In the genomic region with DNA sequence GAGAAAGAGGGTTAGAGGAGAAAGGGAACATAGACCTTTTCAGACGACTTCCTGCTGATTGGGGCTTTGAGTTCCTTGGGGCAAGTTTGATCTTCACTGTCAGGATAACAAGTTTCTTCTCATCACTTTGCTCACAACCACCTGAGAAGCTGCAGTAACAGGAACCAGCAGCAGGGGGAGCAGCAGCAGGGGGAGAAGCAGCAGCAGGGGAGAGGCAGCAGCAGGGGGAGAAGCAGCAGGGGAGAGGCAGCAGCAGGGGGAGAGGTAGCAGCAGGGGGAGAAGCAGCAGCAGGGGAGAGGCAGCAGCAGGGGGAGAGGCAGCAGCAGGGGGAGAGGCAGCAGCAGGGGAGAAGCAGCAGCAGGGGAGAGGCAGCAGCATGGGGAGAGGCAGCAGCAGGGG, we compare ENCODE assay signal across 9 mouse cellular contexts. TPM values are rescaled to one million over a fixed set of nuclear protein-coding genes. Genes with fewer than 3 reads are reported as not detected.
DNase-seq lines count a peak whose midpoint lies in the region.
"Had no signal": no experiment of that assay in that cellular context is flagged by ENCODE, and none has a peak within 500 bp of the region (broad histone marks: within the 10 kb centered on the region; RNA-seq: fewer than 3 reads in every experiment).

No protein-coding gene starts in this region.

- peak; percentile 46 for DNase-seq in embryo, embryonic 10.5 days (ENCODE audit: low spot score)
- DNase-seq in embryo, embryonic 10 days (ENCODE audit: low spot score): no peak
- peak; percentile 45 to 52 for DNase-seq in layer of hippocampus, postnatal 10 days (ENCODE audit: low spot score in 2 of 2)
- no peak for DNase-seq in layer of hippocampus, postnatal 36 days
- peak; percentile 54 for DNase-seq in R1 (ENCODE audit: low read depth, low spot score)
- DNase-seq in induced T-regulatory cell, adult 2 months (ENCODE audit: low read depth): peak; percentile 64
- peak; percentile 53 for DNase-seq in ovary, postnatal 14 days (ENCODE audit: low spot score)
- DNase-seq in yolk sac, embryonic 10.5 days (ENCODE audit: low spot score): peak; percentile 35

RNA-seq across cellular contexts. Expression of a gene that starts 19.0 kb away (rescaled TPM):
- total RNA-seq in layer of hippocampus, postnatal 10 days (2021): under 1 TPM; 0.33 to 0.41 TPM
- not detected for total RNA-seq in layer of hippocampus, postnatal 36 days (2021)
- total RNA-seq: hematopoietic stem cell, adult 5-6 weeks had no signal

RNA-seq across cellular contexts. Expression of a gene that starts 32.3 kb away (rescaled TPM):
- under 1 TPM; 0.51 to 0.73 TPM for total RNA-seq in layer of hippocampus, postnatal 10 days (2021)
- under 1 TPM; 0.22 to 0.68 TPM for total RNA-seq in layer of hippocampus, postnatal 36 days (2021)

Comparison
In these comparisons a context has a peak if more than half of its experiments do, and no peak if none do; other contexts are left out.
1. DNase-seq: peak in embryo, embryonic 10.5 days (single experiment), layer of hippocampus, postnatal 10 days (2 of 2), R1 (single experiment), induced T-regulatory cell, adult 2 months (single experiment), ovary, postnatal 14 days (single experiment) and yolk sac, embryonic 10.5 days (single experiment); none in embryo, embryonic 10 days (single experiment) and layer of hippocampus, postnatal 36 days (0 of 2).